Mouse (Mus musculus) myocyte (in vitro differentiated cells): Measurements from ENCODE around the gene Asb2.

Experiments
- CEBPB ChIP-seq: IDR thresholded peaks from 2 replicates; pipeline ENCODE4 v1.6.1; 2011; ENCODE audit warnings: mild to moderate bottlenecking, moderate library complexity; ENCODE audit not compliant: poor library complexity, insufficient read depth, severe bottlenecking
- E2F4 ChIP-seq: IDR thresholded peaks from one replicate; pipeline ENCODE4 v1.6.1; 2011; ENCODE audit warnings: mild to moderate bottlenecking, control low read depth, moderate library complexity; ENCODE audit not compliant: insufficient read depth
- MAX ChIP-seq: IDR thresholded peaks from one replicate; pipeline ENCODE4 v1.6.1; 2011; ENCODE audit warnings: low read depth, mild to moderate bottlenecking, control low read depth
- MYOG ChIP-seq, 3 experiments: IDR thresholded peaks; one replicate each; pipeline ENCODE4 v1.6.1; 2011; ENCODE audit warnings: control low read depth in 2 of 3, low read depth in 2 of 3, mild to moderate bottlenecking in 2 of 3; ENCODE audit not compliant: insufficient read length in 2 of 3, control insufficient read depth in 1 of 3, insufficient read depth in 1 of 3
- POLR2A ChIP-seq: IDR thresholded peaks from one replicate; pipeline ENCODE4 v1.6.1; 2011; ENCODE audit warnings: low read depth, mild to moderate bottlenecking, control low read depth, moderate library complexity; ENCODE audit not compliant: insufficient read length
- POLR2AphosphoS2 ChIP-seq: IDR thresholded peaks from one replicate; pipeline ENCODE4 v1.6.1; 2011; ENCODE audit warnings: low read depth, control low read depth; ENCODE audit not compliant: insufficient read length
- TCF3 ChIP-seq: IDR thresholded peaks from one replicate; pipeline ENCODE4 v1.6.1; 2011; ENCODE audit warnings: low read depth, control low read depth; ENCODE audit not compliant: insufficient read length
- USF1 ChIP-seq: IDR thresholded peaks from one replicate; pipeline ENCODE4 v1.6.1; 2011; ENCODE audit warnings: low read depth, mild to moderate bottlenecking, control low read depth, moderate library complexity

GRCm38 (mm10) chr12:103282936-103283335 is 72.9 kb downstream of the Asb2 start:
- TF ChIP-seq POLR2A (no peak), MAX (no peak), POLR2AphosphoS2 (no peak), E2F4 (no peak), USF1 (no peak), CEBPB (no peak), MYOG (IDR thresholded peaks at IDR 0.05; ENCODE audit: control insufficient read depth in 1 of 3, insufficient read depth in 1 of 3, insufficient read length in 2 of 3, low read depth in 2 of 3) (no peak), TCF3 (no peak)
